Mouse (Mus musculus): ENCODE measurements around the gene Depdc1b.
A peak's percentile ranks its signal among the peaks of the same experiment; 100 is the strongest.

The Depdc1b gene

DNA sequence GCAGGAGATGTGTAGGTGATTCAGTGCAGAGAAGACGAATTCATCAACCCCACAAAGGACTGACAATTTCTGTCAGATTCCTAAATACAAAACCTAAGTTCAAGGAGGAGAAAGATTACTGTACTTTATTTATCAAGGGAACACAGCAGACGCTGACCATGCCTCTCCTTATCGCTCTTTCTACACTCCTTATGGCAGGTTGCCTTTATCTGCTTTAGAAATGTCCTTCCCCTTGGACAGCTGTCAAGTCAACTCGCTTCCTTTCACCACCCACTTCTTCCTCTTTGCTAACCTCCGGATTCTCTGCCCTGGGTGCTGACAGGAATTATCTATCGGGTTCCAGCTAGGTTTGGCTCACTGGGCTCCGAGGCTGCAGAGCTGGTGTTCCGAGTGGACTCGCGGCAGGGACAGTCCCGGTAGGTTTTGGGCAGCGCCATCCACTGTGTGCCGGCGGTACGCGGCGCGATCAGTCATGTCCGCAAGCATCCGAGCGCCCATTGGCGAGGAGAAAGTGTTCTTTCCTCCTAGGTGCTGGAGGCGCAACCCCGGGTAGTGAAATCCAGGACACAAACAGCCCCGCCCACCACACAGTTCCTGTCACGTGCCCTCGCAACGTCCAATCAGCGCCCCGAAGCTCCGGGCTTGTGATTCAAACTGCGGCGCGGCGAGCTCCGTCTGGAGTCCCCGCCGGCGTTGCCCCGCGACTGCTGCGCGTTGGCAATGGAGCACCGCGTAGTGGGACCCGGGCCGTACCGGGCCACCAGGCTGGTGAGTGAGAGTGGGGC, at the start of gene Depdc1b:
Gene Depdc1b (plus strand): TSS at position 631 of the 785 bp plus-strand sequence.
- DNase-seq, result peak; percentile 92 to 96

- no peak for DNase-seq
Measured at GRCm38 (mm10) chr13:108267841-108268634, 48.1 kb upstream of the Depdc1b start.

GRCm38 (mm10) chr13:108271458-108272148, 44.5 kb upstream of the Depdc1b start:
- DNase-seq, result no peak

GRCm38 (mm10) chr13:108272332-108272731, 43.8 kb upstream of the Depdc1b start:
- no peak for DNase-seq

DNA sequence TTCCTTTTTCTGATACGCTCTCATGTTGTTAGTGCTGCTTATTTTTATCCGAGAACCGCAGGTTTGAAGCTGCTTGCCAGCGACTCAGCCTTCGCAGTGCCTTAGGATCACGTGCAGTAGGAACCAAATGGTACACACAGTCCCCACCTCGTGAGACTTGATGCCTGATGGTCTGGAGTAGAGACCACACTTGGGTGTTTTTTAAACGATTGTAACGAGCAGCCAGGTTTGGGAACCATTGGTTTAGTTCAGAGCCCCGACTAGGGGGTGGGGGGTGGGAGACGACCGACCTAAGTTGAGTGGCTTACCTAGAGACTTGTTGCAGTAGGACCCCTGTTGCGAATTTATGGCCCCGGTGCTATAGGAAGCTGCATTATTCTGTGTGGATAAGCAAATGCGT, 43.1 kb upstream of the Depdc1b start:
- no peak for DNase-seq

GRCm38 (mm10) chr13:108273456-108273855, 42.7 kb upstream of the Depdc1b start:
- no peak for DNase-seq

GRCm38 (mm10) chr13:108276561-108276960, 39.6 kb upstream of the Depdc1b start:
- DNase-seq, result no peak

- DNase-seq, result no peak
Measured at GRCm38 (mm10) chr13:108277320-108277719, 38.8 kb upstream of the Depdc1b start.

GRCm38 (mm10) chr13:108278592-108278991, 37.5 kb upstream of the Depdc1b start:
- DNase-seq, result no peak

DNA sequence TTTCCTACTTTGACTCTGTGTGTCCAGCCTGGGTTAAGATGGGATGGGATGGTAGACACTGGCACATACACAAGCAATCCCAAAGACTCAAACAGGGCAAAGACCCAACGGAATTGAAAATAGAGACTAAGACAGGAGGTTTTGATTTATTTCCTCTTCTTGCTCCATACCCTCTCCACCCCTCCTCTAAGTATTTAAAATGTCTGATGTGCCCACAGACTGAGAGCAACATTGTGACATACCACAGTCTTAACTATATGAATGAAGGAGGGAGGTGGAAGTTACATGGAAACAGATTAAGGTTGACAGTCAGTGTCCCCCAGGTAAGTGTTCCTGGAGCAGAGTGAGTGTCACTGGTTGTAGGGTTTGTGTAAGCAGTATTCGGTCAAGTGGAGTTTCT, 31.8 kb upstream of the Depdc1b start:
- no peak for DNase-seq

GRCm38 (mm10) chr13:108287953-108288352, 28.2 kb upstream of the Depdc1b start:
- DNase-seq, result no peak

DNA sequence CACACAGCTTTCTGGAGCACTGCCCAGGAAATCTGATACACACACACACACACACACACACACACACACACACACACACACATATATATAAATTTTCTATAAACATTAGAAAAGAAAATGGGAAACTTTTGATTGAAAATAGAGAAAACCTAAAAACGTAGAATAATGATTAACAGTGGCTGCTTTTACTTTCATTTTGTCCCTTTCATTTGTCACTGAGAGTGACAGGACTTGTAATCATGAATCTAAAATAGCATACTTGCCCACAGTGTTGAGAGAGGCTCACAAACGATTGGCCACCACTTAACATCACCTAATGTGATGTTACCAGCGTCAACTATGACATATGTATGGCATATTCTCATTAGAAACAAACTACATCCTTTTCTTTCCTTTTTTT, 26.7 kb upstream of the Depdc1b start:
- DNase-seq, result no peak

GRCm38 (mm10) chr13:108290314-108290713, 25.8 kb upstream of the Depdc1b start:
- DNase-seq, result no peak

DNA sequence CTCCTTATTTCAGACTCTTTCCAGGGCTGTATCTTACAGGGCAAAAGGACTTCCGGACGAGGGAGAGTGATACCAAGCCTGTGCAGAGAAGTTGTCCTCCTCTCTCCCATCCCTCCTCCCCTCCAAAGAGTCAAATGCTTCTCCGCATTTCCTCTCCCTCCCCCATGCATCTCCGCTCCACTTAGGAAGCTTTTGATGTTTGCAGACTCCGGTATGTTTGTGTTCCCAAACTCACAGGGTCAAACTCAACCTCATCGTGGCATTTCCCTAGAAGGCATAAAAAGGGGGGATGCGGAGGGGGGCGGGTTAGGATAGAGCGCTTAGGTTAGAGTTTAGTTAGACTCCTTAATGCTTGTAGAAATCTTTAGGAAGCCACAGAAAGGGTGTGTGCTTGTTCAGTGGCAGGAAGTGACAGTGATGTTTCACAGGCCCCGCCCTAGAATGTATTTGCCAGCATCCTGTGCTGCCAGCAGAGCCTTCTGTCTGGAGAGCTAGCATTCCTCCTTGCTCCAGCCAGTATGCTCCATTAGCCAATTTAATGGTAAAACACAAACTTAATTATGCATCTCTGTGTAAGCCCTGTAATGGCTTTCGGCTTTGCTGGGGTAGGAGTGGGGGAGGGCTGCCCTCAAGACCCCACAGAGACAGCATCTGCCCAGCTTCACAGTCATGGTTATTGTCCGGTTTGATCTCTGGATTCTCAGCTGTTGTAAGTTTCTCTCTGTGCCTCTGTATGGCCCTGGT, 18.6 kb upstream of the Depdc1b start:
- peak in 1 of 2 experiments; percentile 8 for DNase-seq

- no peak for DNase-seq
Measured at GRCm38 (mm10) chr13:108298241-108298640, 17.9 kb upstream of the Depdc1b start.

DNA sequence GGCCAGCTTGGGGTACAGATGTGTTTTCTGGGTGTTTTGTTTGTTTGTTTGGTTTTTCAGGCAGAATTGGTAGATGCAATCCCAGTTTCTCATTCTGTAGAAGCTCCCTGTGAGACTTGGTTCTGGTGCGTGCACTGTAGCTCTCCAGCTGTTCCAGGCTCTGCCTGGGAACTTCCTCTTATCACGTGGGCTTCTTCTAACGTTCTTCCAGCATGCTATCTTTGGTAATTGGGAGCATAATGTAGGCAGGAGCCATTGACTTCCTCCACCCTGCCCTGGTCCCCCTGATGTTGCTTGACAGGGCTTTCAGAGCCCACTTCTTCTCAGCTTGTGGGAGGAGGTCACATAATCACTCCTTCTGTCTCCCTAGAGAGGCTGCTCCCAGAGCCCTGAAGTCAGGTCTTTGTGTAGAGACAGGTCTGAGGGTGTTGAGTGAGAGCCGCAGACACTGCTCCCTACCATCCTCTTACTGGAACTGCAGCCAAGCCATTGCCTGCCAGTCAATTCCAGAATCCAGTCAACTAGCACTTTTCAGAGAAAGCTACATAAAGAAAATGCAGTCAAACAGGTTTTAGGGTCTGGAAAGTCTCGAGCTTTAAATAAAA, 15.7 kb upstream of the Depdc1b start:
- no peak for DNase-seq

DNA sequence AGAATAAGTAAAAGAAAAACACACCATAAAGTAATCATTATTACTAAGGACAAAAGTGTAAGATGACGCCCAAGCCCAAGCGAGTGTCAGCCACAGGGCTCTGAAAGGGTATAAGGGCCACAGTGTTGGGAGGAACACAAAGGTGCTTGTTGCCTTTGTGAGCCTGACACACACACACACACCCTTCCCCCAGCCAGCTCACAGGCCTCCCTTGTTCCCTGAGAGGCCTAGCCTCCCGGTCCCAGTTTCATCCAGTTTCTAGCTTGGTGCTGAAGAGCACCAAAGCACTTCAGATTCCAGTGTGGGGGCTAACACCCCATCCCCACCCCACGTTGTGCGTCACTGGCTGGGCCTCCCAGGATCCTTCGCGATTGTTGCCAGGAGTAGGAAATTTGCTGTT, 14.7 kb upstream of the Depdc1b start:
- peak; percentile 5 to 13 for DNase-seq

DNA sequence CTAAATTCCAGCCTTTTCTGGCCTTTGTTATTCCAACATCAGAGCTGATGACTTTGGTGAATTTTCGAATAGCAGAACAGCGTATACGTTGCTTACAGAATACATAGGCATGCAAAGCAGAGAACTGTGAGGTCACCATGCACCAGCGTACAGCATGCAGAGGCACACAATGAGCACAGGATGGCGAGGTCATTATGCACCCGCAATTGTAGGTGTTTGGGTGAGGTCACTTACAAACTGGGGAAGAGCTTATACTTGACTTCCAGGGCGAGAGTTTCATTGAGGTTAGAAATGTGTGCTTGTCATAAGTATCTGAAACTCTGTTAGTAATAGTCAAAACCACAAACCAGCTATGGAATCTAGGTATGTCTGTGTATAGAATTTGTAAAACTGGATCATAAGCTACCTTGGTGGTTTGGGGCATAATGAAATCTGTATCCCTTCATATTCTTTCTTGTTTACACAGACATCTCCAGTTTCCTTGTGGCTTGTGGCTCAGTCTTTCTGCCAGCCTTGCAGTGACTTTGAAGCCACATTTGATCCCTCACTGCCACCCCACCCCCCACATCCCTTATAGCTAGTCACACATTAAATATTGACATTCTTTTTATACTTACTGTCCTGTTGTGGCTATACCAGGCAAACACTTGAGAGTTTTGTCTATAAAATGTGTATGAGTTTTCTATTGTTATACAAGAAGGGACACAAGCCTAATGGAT, 13.0 kb upstream of the Depdc1b start:
- DNase-seq, result no peak

- no peak for DNase-seq
Measured at GRCm38 (mm10) chr13:108303841-108304240, 12.3 kb upstream of the Depdc1b start.

DNA sequence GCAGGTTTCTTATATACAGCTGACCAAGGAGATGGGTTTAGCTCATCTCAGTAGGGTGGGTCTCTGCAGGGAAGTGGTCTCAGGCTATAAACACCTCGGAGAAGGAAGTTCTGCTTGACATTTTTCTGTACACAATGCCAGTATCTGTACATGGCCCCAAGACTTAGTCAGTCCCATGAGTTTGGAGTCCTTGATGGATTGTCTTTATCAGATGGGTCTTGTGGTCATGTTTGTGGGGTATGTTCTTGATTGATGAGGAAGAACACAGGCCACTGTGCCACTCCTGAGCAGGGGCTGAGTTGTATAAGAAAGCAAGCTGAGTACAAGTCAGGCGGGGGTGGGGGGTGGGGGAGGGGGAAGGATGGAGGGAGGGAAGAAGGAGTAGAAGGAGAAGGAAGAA, 11.5 kb upstream of the Depdc1b start:
- DNase-seq, result no peak

GRCm38 (mm10) chr13:108316487-108316903, 363 bp downstream of the Depdc1b start:
- peak in 1 of 2 experiments; percentile 6 for DNase-seq

GRCm38 (mm10) chr13:108317414-108317813, 1.3 kb downstream of the Depdc1b start:
- no peak for DNase-seq
